Mouse (Mus musculus) thymus, adult 2 months (tissue): ENCODE results near the gene Adgrl3. TPM values are rescaled to one million over a fixed set of nuclear protein-coding genes. Genes with fewer than 3 reads are reported as not detected.

ENCODE experiments used
- DNase-seq: peaks from one replicate; pipeline ENCODE4 v3.0.0; 2021
- H3K27ac ChIP-seq: fragments of 200-500 bp; 2 replicates; pipeline ENCODE4 v1.5.1; 2012; ENCODE audit warnings: low read length, control low read depth; ENCODE audit not compliant: control insufficient read depth, insufficient read depth
- H3K27me3 ChIP-seq: fragments of 200-500 bp; 2 replicates; pipeline ENCODE4 v1.6.1; 2012; ENCODE audit warnings: mild to moderate bottlenecking, low read length, moderate library complexity, mixed read lengths; ENCODE audit not compliant: control insufficient read depth, insufficient read depth
- H3K36me3 ChIP-seq: fragments of 200-500 bp; 2 replicates; pipeline ENCODE4 v1.6.1; 2012; ENCODE audit warnings: mild to moderate bottlenecking, low read length, moderate library complexity; ENCODE audit not compliant: control insufficient read depth, insufficient read depth
- H3K4me1 ChIP-seq: fragments of 200-500 bp; replicated peaks from 2 replicates; pipeline ENCODE4 v1.6.1; 2012; ENCODE audit warnings: low read length; ENCODE audit not compliant: control insufficient read depth, insufficient read depth
- H3K4me3 ChIP-seq: fragments of 200-500 bp; 2 replicates; pipeline ENCODE4 v1.5.1; 2012; ENCODE audit warnings: mild to moderate bottlenecking, low read length, control low read depth, moderate library complexity; ENCODE audit not compliant: control insufficient read depth, insufficient read depth
- CTCF ChIP-seq: fragments of 200-500 bp; IDR thresholded peaks from 2 replicates; pipeline ENCODE4 v1.5.1; 2012; ENCODE audit warnings: mild to moderate bottlenecking, control low read depth, low read length, moderate library complexity, borderline replicate concordance; ENCODE audit not compliant: control insufficient read depth, poor library complexity, insufficient read depth; ENCODE audit errors: extremely low read depth
- POLR2A ChIP-seq: fragments of 200-500 bp; IDR thresholded peaks from 2 replicates; pipeline ENCODE4 v1.6.1; 2012; ENCODE audit warnings: mild to moderate bottlenecking, low read length, control low read depth, moderate library complexity; ENCODE audit not compliant: control insufficient read depth, poor library complexity, insufficient read depth; ENCODE audit errors: extremely low read depth
- WGBS: fragments of 180-500 bp; shearing (Covaris S2); methylation state at CpG from one replicate; pipeline ENCODE4 v1.1.7; 2018; 5-methylcytosine and 5-hydroxymethylcytosine counted together
- polyA plus RNA-seq: library from polyadenylated mRNA; depleted of rRNA; stranded (reverse); fragments of >200 nt; gene quantifications from 2 replicates; pipeline ENCODE4 v1.2.3, GENCODE M21; 2012

Gene Adgrl3
- polyA plus RNA-seq, 1 experiment, result 0.62 TPM

GRCm38 (mm10) chr5:81405582-81406143, 385.7 kb downstream of the Adgrl3 start:
- no peaks in the 10 kb centered on the region for H3K27me3 ChIP-seq
- DNase-seq, result no peak
- no peaks in the 10 kb centered on the region for H3K4me1 ChIP-seq
- no peaks in the 10 kb centered on the region for H3K36me3 ChIP-seq
- H3K4me3 ChIP-seq, result no peak overlapping the region
- 80% methylated on average over 1 of the region's 1 CpGs for WGBS
- no peak overlapping the region for H3K27ac ChIP-seq
- no peak for TF ChIP-seq POLR2A
- no peak for TF ChIP-seq CTCF

- no peaks in the 10 kb centered on the region for H3K4me1 ChIP-seq
- WGBS, result 83% methylated on average over 3 of the region's 3 CpGs
Observed at GRCm38 (mm10) chr5:81417326-81417725, 397.4 kb downstream of the Adgrl3 start.

GRCm38 (mm10) chr5:81427393-81427792, 407.5 kb downstream of the Adgrl3 start:
- Histone ChIP-seq H3K27ac (no peak overlapping the region), H3K4me1 (no peaks in the 10 kb centered on the region), H3K4me3 (no peak overlapping the region), H3K36me3 (no peaks in the 10 kb centered on the region), H3K27me3 (no peaks in the 10 kb centered on the region)
- WGBS, result 90% methylated on average over 5 of the region's 5 CpGs
- TF ChIP-seq POLR2A (no peak), CTCF (no peak)
- no peak for DNase-seq

More at GRCm38 (mm10) chr5:81417326-81417725, 397.4 kb downstream of the Adgrl3 start:
- H3K36me3 ChIP-seq, result no peaks in the 10 kb centered on the region
- H3K4me3 ChIP-seq, result no peak overlapping the region
- no peak overlapping the region for H3K27ac ChIP-seq
- TF ChIP-seq POLR2A (no peak), CTCF (no peak)
- no peak for DNase-seq
- no peaks in the 10 kb centered on the region for H3K27me3 ChIP-seq

GRCm38 (mm10) chr5:81436375-81436774, 416.4 kb downstream of the Adgrl3 start:
- Histone ChIP-seq H3K4me3 (no peak overlapping the region), H3K36me3 (no peaks in the 10 kb centered on the region), H3K4me1 (no peaks in the 10 kb centered on the region), H3K27ac (no peak overlapping the region), H3K27me3 (no peaks in the 10 kb centered on the region)
- 95% methylated on average over 3 of the region's 3 CpGs for WGBS
- DNase-seq, result no peak
- TF ChIP-seq CTCF (no peak), POLR2A (no peak)

- H3K36me3 ChIP-seq, result no peaks in the 10 kb centered on the region
- TF ChIP-seq CTCF (no peak), POLR2A (no peak)
- WGBS, result 85% methylated on average over 5 of the region's 5 CpGs
- DNase-seq, result no peak
- no peak overlapping the region for H3K27ac ChIP-seq
- H3K27me3 ChIP-seq, result no peaks in the 10 kb centered on the region
- H3K4me1 ChIP-seq, result no peaks in the 10 kb centered on the region
- H3K4me3 ChIP-seq, result no peak overlapping the region
Observed at GRCm38 (mm10) chr5:81442150-81442549, 422.2 kb downstream of the Adgrl3 start.

GRCm38 (mm10) chr5:81465971-81466370, 446.0 kb downstream of the Adgrl3 start:
- Histone ChIP-seq H3K27me3 (no peaks in the 10 kb centered on the region), H3K4me1 (no peaks in the 10 kb centered on the region), H3K36me3 (no peaks in the 10 kb centered on the region), H3K27ac (no peak overlapping the region), H3K4me3 (no peak overlapping the region)
- TF ChIP-seq CTCF (no peak), POLR2A (no peak)
- DNase-seq, result no peak
- 80% methylated on average over 4 of the region's 4 CpGs for WGBS

GRCm38 (mm10) chr5:81474681-81475080, 454.7 kb downstream of the Adgrl3 start:
- no peak for TF ChIP-seq POLR2A
- no peak for TF ChIP-seq CTCF
- no peak for DNase-seq
- Histone ChIP-seq H3K36me3 (no peaks in the 10 kb centered on the region), H3K4me1 (no peaks in the 10 kb centered on the region), H3K27ac (no peak overlapping the region), H3K27me3 (no peaks in the 10 kb centered on the region), H3K4me3 (no peak overlapping the region)
- 73% methylated on average over 2 of the region's 2 CpGs for WGBS

- H3K27me3 ChIP-seq, result no peaks in the 10 kb centered on the region
- H3K4me1 ChIP-seq, result no peaks in the 10 kb centered on the region
- no peaks in the 10 kb centered on the region for H3K36me3 ChIP-seq
- WGBS, result 91% methylated on average over 3 of the region's 3 CpGs
- DNase-seq, result no peak
- no peak overlapping the region for H3K4me3 ChIP-seq
- no peak overlapping the region for H3K27ac ChIP-seq
- TF ChIP-seq POLR2A (no peak), CTCF (no peak)
Observed at GRCm38 (mm10) chr5:81475406-81475805, 455.5 kb downstream of the Adgrl3 start.
